Mouse (Mus musculus) embryonic facial prominence, embryonic 15.5 days (tissue): ENCODE results near the gene Atp2a1. TPM values are rescaled to one million over a fixed set of nuclear protein-coding genes. Genes with fewer than 3 reads are reported as not detected.
"Not testable (repeated sequence)": the region's sequence is repeated elsewhere in the genome, so short reads cannot be mapped to it uniquely, and the experiment has no call there.

Experiments
- ATAC-seq: fragments of 200-750 bp; cut with Nextera tagmentation; 2 replicates; pipeline ENCODE4 v1.8.0; 2017; ENCODE audit warnings: low read depth, moderate TSS enrichment; ENCODE audit not compliant: insufficient number of reproducible peaks, low FRiP score, low TSS enrichment
- H3K27ac ChIP-seq: fragments of 300-500 bp; sonication (generic); replicated peaks from 2 replicates; pipeline ENCODE4 v1.5.1; 2015; ENCODE audit warnings: mild to moderate bottlenecking, inconsistent platforms
- H3K27me3 ChIP-seq: fragments of 300-500 bp; sonication (generic); 2 replicates; pipeline ENCODE4 v1.6.1; 2015; ENCODE audit warnings: inconsistent platforms
- H3K36me3 ChIP-seq: fragments of 300-500 bp; sonication (generic); 2 replicates; pipeline ENCODE4 v1.6.1; 2015; ENCODE audit warnings: mild to moderate bottlenecking, inconsistent platforms
- H3K4me1 ChIP-seq: fragments of 300-500 bp; sonication (generic); 2 replicates; pipeline ENCODE4 v1.6.1; 2015; ENCODE audit warnings: inconsistent platforms
- H3K4me2 ChIP-seq: fragments of 300-500 bp; sonication (generic); replicated peaks from 2 replicates; pipeline ENCODE4 v1.6.1; 2015; ENCODE audit warnings: mild to moderate bottlenecking, inconsistent platforms
- H3K4me3 ChIP-seq: fragments of 300-500 bp; sonication (generic); replicated peaks from 2 replicates; pipeline ENCODE4 v1.5.1; 2015; ENCODE audit warnings: mild to moderate bottlenecking, inconsistent platforms
- H3K9ac ChIP-seq: fragments of 300-500 bp; sonication (generic); 2 replicates; pipeline ENCODE4 v1.6.1; 2015; ENCODE audit warnings: inconsistent platforms
- H3K9me3 ChIP-seq: fragments of 300-500 bp; sonication (generic); replicated peaks from 2 replicates; pipeline ENCODE4 v1.6.1; 2016; ENCODE audit warnings: inconsistent platforms
- WGBS: fragments of 180-500 bp; shearing (Covaris S2); methylation state at CpG from one replicate; pipeline ENCODE4 v1.1.7; 2015; 5-methylcytosine and 5-hydroxymethylcytosine counted together
- polyA plus RNA-seq: library from polyadenylated mRNA; unstranded; fragments of >200 nt; fragmentation: Nextera tagmentation; extraction: Ambion mirVana; gene quantifications from 2 replicates; pipeline ENCODE4 v1.2.1, GENCODE M21; 2015

Gene Atp2a1
- polyA plus RNA-seq, 1 experiment from 2014 or later: 103 TPM

- 71% methylated on average over 2 of the region's 2 CpGs for WGBS
- H3K4me2 ChIP-seq: no peak overlapping the region
- H3K27ac ChIP-seq: no peak overlapping the region
- H3K9me3 ChIP-seq: no peaks in the 10 kb centered on the region
- ATAC-seq: no peak
- no peaks in the 10 kb centered on the region for H3K27me3 ChIP-seq
- no peak overlapping the region for H3K4me3 ChIP-seq
- H3K4me1 ChIP-seq: no peaks in the 10 kb centered on the region
- no peaks in the 10 kb centered on the region for H3K36me3 ChIP-seq
- H3K9ac ChIP-seq: no peak overlapping the region
Observed at GRCm38 (mm10) chr7:126408686-126409085, 54.2 kb downstream of the Atp2a1 start.

GRCm38 (mm10) chr7:126402518-126402917 is 60.4 kb downstream of the Atp2a1 start:
- not testable (repeated sequence) for H3K4me3 ChIP-seq, ATAC-seq
- WGBS: 76% methylated on average over 8 of the region's 8 CpGs

GRCm38 (mm10) chr7:126399548-126399947 is 63.4 kb downstream of the Atp2a1 start:
- H3K4me2 ChIP-seq: no peak overlapping the region
- H3K4me1 ChIP-seq: peaks cover 6% of the 10 kb centered on the region
- no peaks in the 10 kb centered on the region for H3K27me3 ChIP-seq
- ATAC-seq: no peak
- H3K36me3 ChIP-seq: no peaks in the 10 kb centered on the region
- no peaks in the 10 kb centered on the region for H3K9me3 ChIP-seq
- H3K9ac ChIP-seq: no peak overlapping the region
- H3K4me3 ChIP-seq: no peak overlapping the region
- WGBS: 13% methylated on average over 5 of the region's 5 CpGs
- no peak overlapping the region for H3K27ac ChIP-seq

More at GRCm38 (mm10) chr7:126402518-126402917, 60.4 kb downstream of the Atp2a1 start:
- not testable (repeated sequence) for H3K27me3 ChIP-seq, H3K4me1 ChIP-seq, H3K4me2 ChIP-seq, H3K9ac ChIP-seq, H3K36me3 ChIP-seq, H3K27ac ChIP-seq, H3K9me3 ChIP-seq

GRCm38 (mm10) chr7:126397822-126398221 is 65.1 kb downstream of the Atp2a1 start:
- H3K4me1 ChIP-seq: peaks cover 6% of the 10 kb centered on the region
- H3K4me2 ChIP-seq: no peak overlapping the region
- no peaks in the 10 kb centered on the region for H3K9me3 ChIP-seq
- no peak overlapping the region for H3K27ac ChIP-seq
- H3K36me3 ChIP-seq: no peaks in the 10 kb centered on the region
- no peak for ATAC-seq
- H3K4me3 ChIP-seq: no peak overlapping the region
- WGBS: 87% methylated on average over 4 of the region's 4 CpGs
- H3K27me3 ChIP-seq: no peaks in the 10 kb centered on the region
- H3K9ac ChIP-seq: no peak overlapping the region

GRCm38 (mm10) chr7:126397221-126397620 is 65.7 kb downstream of the Atp2a1 start:
- H3K27ac ChIP-seq: no peak overlapping the region
- peaks cover 6% of the 10 kb centered on the region for H3K4me1 ChIP-seq
- no peaks in the 10 kb centered on the region for H3K27me3 ChIP-seq
- 58% methylated on average over 6 of the region's 6 CpGs for WGBS
- ATAC-seq: no peak
- no peaks in the 10 kb centered on the region for H3K36me3 ChIP-seq
- peak overlapping the region; percentile 30 for H3K4me2 ChIP-seq
- no peaks in the 10 kb centered on the region for H3K9me3 ChIP-seq
- 0 out of 2 replicates have a peak overlapping the region, but pooled peaks have one; percentile 6 for H3K4me3 ChIP-seq
- H3K9ac ChIP-seq: no peak overlapping the region

GRCm38 (mm10) chr7:126396298-126397119 is 66.4 kb downstream of the Atp2a1 start, which contains the start of gene Nfatc2ip:
Gene Nfatc2ip (minus strand): TSS chr7:126396737.
- peak; percentile 100 for ATAC-seq
- no peak within 1 kb of the TSS for H3K27ac ChIP-seq

More at GRCm38 (mm10) chr7:126396298-126397119, 66.4 kb downstream of the Atp2a1 start, which contains the start of gene Nfatc2ip:
- H3K9me3 ChIP-seq: no peaks in the 10 kb centered on the region
- under 1% methylated on average over 59 of the region's 59 CpGs for WGBS
- H3K4me1 ChIP-seq: peaks cover 6% of the 10 kb centered on the region
- no peaks in the 10 kb centered on the region for H3K27me3 ChIP-seq
- peak within 1 kb of the TSS; percentile 98 for H3K4me3 ChIP-seq
- H3K9ac ChIP-seq: peak within 1 kb of the TSS; percentile 68
- H3K4me2 ChIP-seq: peak within 1 kb of the TSS; percentile 88
- H3K36me3 ChIP-seq: 0 out of 2 replicates have a peak, but pooled peaks cover 4% of the 10 kb centered on the region

Other genes with a start within 250 kb of the Atp2a1 start
- gene Sbk1, start 190.5 kb downstream of the Atp2a1 start, polyA plus RNA-seq: 36.0 and 40.1 TPM in 2 replicates
- 3.7 and 4.3 TPM in 2 replicates for gene Lat, start 93.5 kb downstream of the Atp2a1 start, polyA plus RNA-seq
- gene Spns1, start 85.7 kb downstream of the Atp2a1 start, polyA plus RNA-seq: 59.7 and 62.0 TPM in 2 replicates
- 2.2 and 3.2 TPM in 2 replicates for gene Nfatc2ip, start 66.4 kb downstream of the Atp2a1 start, polyA plus RNA-seq
- 0.07 TPM in 1 of 2 replicates, not detected in the other for gene Cd19, start 48.2 kb downstream of the Atp2a1 start, polyA plus RNA-seq
- gene Rabep2, start 34.3 kb downstream of the Atp2a1 start, polyA plus RNA-seq: 36.2 and 38.1 TPM in 2 replicates
- gene Sh2b1, start 12.3 kb upstream of the Atp2a1 start, polyA plus RNA-seq: 54.2 and 60.4 TPM in 2 replicates
- 129 and 130 TPM in 2 replicates for gene Tufm, start 24.3 kb upstream of the Atp2a1 start, polyA plus RNA-seq
- 52.1 and 58.0 TPM in 2 replicates for gene Atxn2l, start 40.3 kb upstream of the Atp2a1 start, polyA plus RNA-seq
- gene Eif3c, start 103.3 kb upstream of the Atp2a1 start, polyA plus RNA-seq: 176 and 188 TPM in 2 replicates
- gene Apobr, start 121.8 kb upstream of the Atp2a1 start, polyA plus RNA-seq: 1.4 and 1.5 TPM in 2 replicates
- 33.7 and 38.4 TPM in 2 replicates for gene Cln3, start 122.7 kb upstream of the Atp2a1 start, polyA plus RNA-seq
- gene Il27, start 131.8 kb upstream of the Atp2a1 start, polyA plus RNA-seq: not detected in 2 replicates
- gene Nupr1, start 167.8 kb upstream of the Atp2a1 start, polyA plus RNA-seq: 38.5 and 40.4 TPM in 2 replicates
- 43.4 and 49.5 TPM in 2 replicates for gene Sgf29, start 186.2 kb upstream of the Atp2a1 start, polyA plus RNA-seq
- 10.0 and 12.2 TPM in 2 replicates for gene Sult1a1, start 213.3 kb upstream of the Atp2a1 start, polyA plus RNA-seq
- gene Bola2, start 232.3 kb upstream of the Atp2a1 start, polyA plus RNA-seq: 121 TPM in 2 replicates
- 9.8 and 12.5 TPM in 2 replicates for gene Slx1b, start 232.7 kb upstream of the Atp2a1 start, polyA plus RNA-seq
- gene Coro1a, start 244.7 kb upstream of the Atp2a1 start, polyA plus RNA-seq: 43.8 and 44.7 TPM in 2 replicates